Mouse (Mus musculus): ENCODE measurements around the gene Prkaa2.

GRCm38 (mm10) chr4:105093951-105094350 lies 15.7 kb downstream of the Prkaa2 start:
- TF ChIP-seq CTCF (IDR thresholded peaks at IDR 0.05) (no peak), EP300 (IDR thresholded peaks at IDR 0.05) (no peak)
